Mouse (Mus musculus) kidney, postnatal 0 days (tissue): ENCODE measurements around the gene Slc25a47. TPM values are rescaled to one million over a fixed set of nuclear protein-coding genes. Genes with fewer than 3 reads are reported as not detected.
A peak's percentile ranks its signal among the peaks of the same experiment; 100 is the strongest.
"Not testable (repeated sequence)": the region's sequence is repeated elsewhere in the genome, so short reads cannot be mapped to it uniquely, and the experiment has no call there.

ENCODE experiments used
- ATAC-seq: fragments of 200-750 bp; cut with Nextera tagmentation; replicated peaks from 2 replicates; pipeline ENCODE4 v1.8.0; 2017; ENCODE audit warnings: low read depth, moderate number of reproducible peaks, moderate TSS enrichment, moderate library complexity; ENCODE audit not compliant: low FRiP score
- DNase-seq: peaks from one replicate; pipeline ENCODE4 v3.0.0-alpha.2; 2016; ENCODE audit warnings: low spot score
- H3K27ac ChIP-seq: fragments of 300-500 bp; sonication (generic); 2 replicates; pipeline ENCODE4 v1.5.1; 2014; ENCODE audit warnings: mild to moderate bottlenecking
- H3K27me3 ChIP-seq: fragments of 300-500 bp; sonication (generic); 2 replicates; pipeline ENCODE4 v1.6.1; 2014; ENCODE audit warnings: low read length, mixed read lengths; ENCODE audit not compliant: insufficient read depth
- H3K36me3 ChIP-seq: fragments of 300-500 bp; sonication (generic); 2 replicates; pipeline ENCODE4 v1.6.1; 2014; ENCODE audit warnings: low read length, mixed read lengths; ENCODE audit not compliant: insufficient read depth
- H3K4me1 ChIP-seq: fragments of 300-500 bp; sonication (generic); replicated peaks from 2 replicates; pipeline ENCODE4 v1.6.1; 2014; ENCODE audit warnings: antibody characterized with exemption, low read length, mixed read lengths; ENCODE audit not compliant: insufficient read depth
- H3K4me2 ChIP-seq: fragments of 300-500 bp; sonication (generic); 2 replicates; pipeline ENCODE4 v1.6.1; 2014; ENCODE audit warnings: mild to moderate bottlenecking, low read length, moderate library complexity, mixed read lengths
- H3K4me3 ChIP-seq: fragments of 300-500 bp; sonication (generic); replicated peaks from 2 replicates; pipeline ENCODE4 v1.5.1; 2014; ENCODE audit warnings: low read depth, low read length
- H3K9ac ChIP-seq: fragments of 300-500 bp; sonication (generic); 2 replicates; pipeline ENCODE4 v1.6.1; 2014; ENCODE audit warnings: low read depth, low read length
- H3K9me3 ChIP-seq: fragments of 300-500 bp; sonication (generic); replicated peaks from 2 replicates; pipeline ENCODE4 v1.6.1; 2016; ENCODE audit warnings: low read length, inconsistent platforms, mixed read lengths
- CTCF ChIP-seq: IDR thresholded peaks from 2 replicates; pipeline ENCODE4 v1.5.1; 2016; ENCODE audit warnings: antibody characterized with exemption, low read depth, mild to moderate bottlenecking, moderate library complexity
- WGBS: fragments of 180-500 bp; shearing (Covaris S2); extraction: QIAGEN DNeasy Blood & Tissue Kit; methylation state at CpG from one replicate; pipeline ENCODE4 v1.1.7; 2014; 5-methylcytosine and 5-hydroxymethylcytosine counted together
- polyA plus RNA-seq: library from polyadenylated mRNA; unstranded; fragments of >200 nt; fragmentation: Nextera tagmentation; extraction: Ambion mirVana; gene quantifications from 2 replicates; pipeline ENCODE4 v1.2.1, GENCODE M21; 2015

Slc25a47 gene
- polyA plus RNA-seq, 1 experiment from 2014 or later = 7.1 TPM

GRCm38 (mm10) chr12:108835208-108835839 is 522 bp upstream of the Slc25a47 start:
- no peaks in the 10 kb centered on the region for H3K27me3 ChIP-seq
- H3K4me3 ChIP-seq = peak overlapping the region; percentile 58
- no peak for TF ChIP-seq CTCF
- peaks cover 45% of the 10 kb centered on the region for H3K4me1 ChIP-seq
- no peak; the same call in 1 of the 2 replicates for ATAC-seq
- no peaks in the 10 kb centered on the region for H3K9me3 ChIP-seq
- H3K4me2 ChIP-seq = peak overlapping the region; percentile 94
- peak overlapping the region; percentile 76 for H3K9ac ChIP-seq
- H3K36me3 ChIP-seq = no peaks in the 10 kb centered on the region
- no peak for DNase-seq
- H3K27ac ChIP-seq = peak overlapping the region; percentile 86
- WGBS = 2% methylated on average over 48 of the region's 51 CpGs

- ATAC-seq (no peak), DNase-seq (no peak)
- Histone ChIP-seq H3K27ac (peak overlapping the region; percentile 86), H3K4me3 (peak overlapping the region; percentile 58), H3K27me3 (no peaks in the 10 kb centered on the region), H3K9ac (peak overlapping the region; percentile 76), H3K36me3 (0 out of 2 replicates have a peak, but pooled peaks cover 5% of the 10 kb centered on the region), H3K9me3 (no peaks in the 10 kb centered on the region), H3K4me1 (peaks cover 44% of the 10 kb centered on the region), H3K4me2 (peak overlapping the region; percentile 94)
- no peak for TF ChIP-seq CTCF
- 37% methylated on average over 7 of the region's 7 CpGs for WGBS
Observed at GRCm38 (mm10) chr12:108836722-108837121, 876 bp downstream of the Slc25a47 start.

- H3K4me1 ChIP-seq = peaks cover 19% of the 10 kb centered on the region
Observed at GRCm38 (mm10) chr12:108841181-108841580, 5.3 kb downstream of the Slc25a47 start.

GRCm38 (mm10) chr12:108842663-108843062 is 6.8 kb downstream of the Slc25a47 start:
- H3K9ac ChIP-seq = no peak overlapping the region
- H3K4me3 ChIP-seq = no peak overlapping the region
- no peak for DNase-seq
- no peaks in the 10 kb centered on the region for H3K27me3 ChIP-seq
- H3K4me2 ChIP-seq = no peak overlapping the region
- peaks cover 5% of the 10 kb centered on the region; the same call in 1 of the 2 replicates for H3K4me1 ChIP-seq
- no peaks in the 10 kb centered on the region for H3K9me3 ChIP-seq
- 0 out of 2 replicates have a peak, but pooled peaks cover 18% of the 10 kb centered on the region for H3K36me3 ChIP-seq
- no peak overlapping the region; the same call in 1 of the 2 replicates for H3K27ac ChIP-seq
- 89% methylated on average over 7 of the region's 7 CpGs for WGBS
- no peak for TF ChIP-seq CTCF
- no peak for ATAC-seq

More at GRCm38 (mm10) chr12:108841181-108841580, 5.3 kb downstream of the Slc25a47 start:
- 77% methylated on average over 6 of the region's 6 CpGs for WGBS
- TF ChIP-seq CTCF = no peak
- no peak; the same call in 1 of the 2 replicates for ATAC-seq
- Histone ChIP-seq H3K9ac (no peak overlapping the region), H3K4me2 (no peak overlapping the region), H3K27ac (peak overlapping the region; percentile 44), H3K36me3 (0 out of 2 replicates have a peak, but pooled peaks cover 18% of the 10 kb centered on the region), H3K4me3 (no peak overlapping the region), H3K9me3 (no peaks in the 10 kb centered on the region), H3K27me3 (no peaks in the 10 kb centered on the region)
- DNase-seq = no peak

- not testable (repeated sequence) for H3K4me2 ChIP-seq, H3K9ac ChIP-seq, H3K27me3 ChIP-seq, H3K9me3 ChIP-seq, H3K4me3 ChIP-seq, ATAC-seq, DNase-seq, H3K27ac ChIP-seq, H3K4me1 ChIP-seq
- peak; percentile 62 for TF ChIP-seq CTCF
- H3K36me3 ChIP-seq = 0 out of 2 replicates have a peak, but pooled peaks cover 11% of the 10 kb centered on the region
- WGBS = 93% methylated on average over 3 of the region's 3 CpGs
Observed at GRCm38 (mm10) chr12:108848033-108848432, 12.2 kb downstream of the Slc25a47 start.

- Histone ChIP-seq H3K9me3 (no peaks in the 10 kb centered on the region), H3K4me1 (0 out of 2 replicates have a peak, but pooled peaks cover 5% of the 10 kb centered on the region), H3K9ac (no peak overlapping the region), H3K36me3 (0 out of 2 replicates have a peak, but pooled peaks cover 5% of the 10 kb centered on the region), H3K27me3 (no peaks in the 10 kb centered on the region), H3K4me2 (no peak overlapping the region), H3K4me3 (no peak overlapping the region), H3K27ac (no peak overlapping the region)
- TF ChIP-seq CTCF = no peak
- 75% methylated on average over 4 of the region's 4 CpGs for WGBS
- DNase-seq = no peak
- no peak for ATAC-seq
Observed at GRCm38 (mm10) chr12:108849488-108850022, 13.7 kb downstream of the Slc25a47 start.
